Mouse (Mus musculus) liver, embryonic 16.5 days (tissue): Measurements from ENCODE around the gene Egflam. TPM values are rescaled to one million over a fixed set of nuclear protein-coding genes. Genes with fewer than 3 reads are reported as not detected.

Source experiments
- ATAC-seq: fragments of 200-750 bp; cut with Nextera tagmentation; 2 replicates; pipeline ENCODE4 v1.8.0; 2017; ENCODE audit warnings: low read depth, mild to moderate bottlenecking, moderate number of reproducible peaks, moderate library complexity
- H3K27ac ChIP-seq: fragments of 300-500 bp; sonication (generic); 2 replicates; pipeline ENCODE4 v1.5.1; 2014; ENCODE audit warnings: mild to moderate bottlenecking, low read length
- H3K27me3 ChIP-seq: fragments of 300-500 bp; sonication (generic); 2 replicates; pipeline ENCODE4 v1.6.1; 2014; ENCODE audit warnings: low read depth, low read length, mixed read lengths; ENCODE audit not compliant: control insufficient read depth, insufficient read depth
- H3K36me3 ChIP-seq: fragments of 300-500 bp; sonication (generic); 2 replicates; pipeline ENCODE4 v1.6.1; 2014; ENCODE audit warnings: mild to moderate bottlenecking; ENCODE audit not compliant: control insufficient read depth, insufficient read depth
- H3K4me1 ChIP-seq: fragments of 300-500 bp; sonication (generic); 2 replicates; pipeline ENCODE4 v1.6.1; 2014; ENCODE audit warnings: low read depth, low read length, mixed read lengths; ENCODE audit not compliant: control insufficient read depth
- H3K4me2 ChIP-seq: fragments of 300-500 bp; sonication (generic); 2 replicates; pipeline ENCODE4 v1.6.1; 2014; ENCODE audit warnings: low read depth, low read length, mixed read lengths
- H3K4me3 ChIP-seq: fragments of 300-500 bp; sonication (generic); 2 replicates; pipeline ENCODE4 v1.5.1; 2014; ENCODE audit warnings: low read depth, mild to moderate bottlenecking, low read length
- H3K9ac ChIP-seq: fragments of 300-500 bp; sonication (generic); 2 replicates; pipeline ENCODE4 v1.6.1; 2014; ENCODE audit warnings: low read depth, low read length
- H3K9me3 ChIP-seq: fragments of 300-500 bp; sonication (generic); replicated peaks from 2 replicates; pipeline ENCODE4 v1.6.1; 2016; ENCODE audit warnings: low read length; ENCODE audit not compliant: control insufficient read depth
- WGBS: fragments of 180-500 bp; shearing (Covaris S2); extraction: QIAGEN DNeasy Blood & Tissue Kit; methylation state at CpG from one replicate; pipeline ENCODE4 v1.1.7; 2014; ENCODE audit not compliant: insufficient replicate concordance; 5-methylcytosine and 5-hydroxymethylcytosine counted together
- polyA plus RNA-seq: library from polyadenylated mRNA; unstranded; fragments of >200 nt; fragmentation: Nextera tagmentation; extraction: Ambion mirVana; gene quantifications from 2 replicates; pipeline ENCODE4 v1.2.1, GENCODE M21; 2015

Egflam gene
- polyA plus RNA-seq, 1 experiment from 2014 or later = 0.90 TPM

DNA sequence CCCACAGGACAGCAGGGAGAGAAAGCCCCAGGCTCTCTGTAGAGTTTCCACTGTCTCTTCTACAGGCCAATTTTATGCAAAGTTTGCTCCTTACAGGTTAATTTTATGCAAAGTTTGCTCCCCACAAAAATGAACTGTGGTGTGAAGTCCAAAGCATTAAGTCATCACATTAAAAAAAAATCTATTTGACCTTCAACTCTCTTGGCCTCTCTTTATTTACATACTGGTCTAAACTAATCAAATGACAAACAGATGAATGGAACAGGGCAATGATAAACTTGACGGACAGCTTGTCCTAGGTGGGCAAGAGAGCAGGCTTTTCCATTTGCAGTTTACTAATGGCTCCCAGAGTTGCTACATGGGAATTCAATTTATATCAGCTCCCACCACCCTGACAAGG lies 98.3 kb downstream of the Egflam start:
- ATAC-seq = no peak
- 59% methylated on average over 1 of the region's 1 CpGs for WGBS
- no peaks in the 10 kb centered on the region for H3K4me1 ChIP-seq

DNA sequence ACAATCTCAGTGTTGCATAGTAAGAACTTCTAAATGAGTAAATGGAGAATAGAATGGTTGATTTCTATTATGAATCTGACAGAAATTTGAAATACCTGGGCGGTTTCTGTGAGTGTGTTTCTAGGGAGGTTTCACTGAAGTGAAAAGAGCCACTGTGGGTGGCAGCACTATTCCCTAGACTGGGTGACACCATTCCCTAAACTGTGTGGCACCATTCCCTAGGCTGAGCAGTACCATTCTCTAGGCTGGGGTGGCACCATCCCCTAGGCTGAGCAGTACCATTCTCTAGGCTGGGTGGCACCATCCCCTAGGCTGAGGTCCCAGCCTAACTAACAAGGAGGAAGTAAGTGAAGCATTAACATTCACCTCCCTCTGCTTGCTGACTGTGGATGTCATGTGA lies 103.0 kb downstream of the Egflam start:
- no peak overlapping the region for H3K9ac ChIP-seq
- H3K4me1 ChIP-seq = no peaks in the 10 kb centered on the region
- no peak for ATAC-seq
- no peaks in the 10 kb centered on the region for H3K27me3 ChIP-seq
- 48% methylated on average over 1 of the region's 1 CpGs for WGBS
- no peak overlapping the region for H3K4me2 ChIP-seq
- no peaks in the 10 kb centered on the region for H3K9me3 ChIP-seq
- no peak overlapping the region for H3K4me3 ChIP-seq
- no peak overlapping the region for H3K27ac ChIP-seq
- no peaks in the 10 kb centered on the region for H3K36me3 ChIP-seq

More for the DNA sequence above, 98.3 kb downstream of the Egflam start:
- Histone ChIP-seq H3K27me3 (no peaks in the 10 kb centered on the region), H3K4me3 (no peak overlapping the region), H3K9ac (no peak overlapping the region), H3K27ac (no peak overlapping the region), H3K36me3 (no peaks in the 10 kb centered on the region), H3K9me3 (no peaks in the 10 kb centered on the region), H3K4me2 (no peak overlapping the region)

DNA sequence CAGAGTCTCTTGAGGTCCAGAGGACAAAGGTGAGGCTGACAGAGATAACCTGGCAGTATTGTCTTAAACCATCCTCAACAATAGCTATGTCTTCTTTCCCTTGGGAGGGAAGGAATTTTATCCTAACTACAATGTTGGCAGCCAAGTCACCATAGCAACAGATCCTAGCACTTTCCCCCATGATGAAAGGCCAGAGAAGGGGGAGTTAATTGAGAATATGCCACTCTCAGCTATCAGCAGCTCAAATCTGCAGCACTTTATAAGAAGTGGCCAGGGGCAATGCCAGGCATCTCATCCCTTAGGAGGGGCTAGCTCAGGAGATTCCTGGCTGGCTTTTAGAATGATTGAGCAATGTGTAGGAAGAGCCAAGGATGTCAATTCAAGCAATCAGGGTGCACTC lies 105.3 kb downstream of the Egflam start:
- no peaks in the 10 kb centered on the region for H3K36me3 ChIP-seq
- H3K27me3 ChIP-seq = no peaks in the 10 kb centered on the region
- no peak overlapping the region for H3K9ac ChIP-seq
- no peak for ATAC-seq
- no peaks in the 10 kb centered on the region for H3K9me3 ChIP-seq
- no peak overlapping the region for H3K4me3 ChIP-seq
- no peak overlapping the region for H3K27ac ChIP-seq
- no peaks in the 10 kb centered on the region for H3K4me1 ChIP-seq
- H3K4me2 ChIP-seq = no peak overlapping the region

DNA sequence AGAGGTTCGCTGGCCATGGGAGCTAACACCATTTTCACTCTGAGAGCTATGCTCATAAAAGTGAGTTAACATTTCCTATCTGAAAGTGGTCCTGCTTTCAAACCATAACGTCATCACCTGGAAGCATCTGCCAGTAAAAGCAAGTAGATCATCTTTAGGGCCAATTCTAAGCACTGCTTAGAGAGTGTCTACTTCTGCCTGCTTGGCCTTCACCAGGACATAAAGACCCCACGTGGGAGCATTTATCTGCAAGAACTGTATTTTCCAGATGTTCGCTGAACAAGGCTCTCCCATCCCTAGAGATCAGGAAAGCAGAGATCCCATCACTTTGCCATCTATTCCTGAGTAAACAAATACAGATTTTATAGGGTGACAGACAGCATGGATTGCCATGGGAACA lies 108.2 kb downstream of the Egflam start:
- H3K27me3 ChIP-seq = no peaks in the 10 kb centered on the region
- H3K9ac ChIP-seq = no peak overlapping the region
- no peaks in the 10 kb centered on the region for H3K9me3 ChIP-seq
- no peak overlapping the region for H3K27ac ChIP-seq
- ATAC-seq = no peak
- 59% methylated on average over 4 of the region's 4 CpGs for WGBS
- H3K36me3 ChIP-seq = no peaks in the 10 kb centered on the region
- no peaks in the 10 kb centered on the region for H3K4me1 ChIP-seq
- no peak overlapping the region for H3K4me3 ChIP-seq
- H3K4me2 ChIP-seq = no peak overlapping the region

DNA sequence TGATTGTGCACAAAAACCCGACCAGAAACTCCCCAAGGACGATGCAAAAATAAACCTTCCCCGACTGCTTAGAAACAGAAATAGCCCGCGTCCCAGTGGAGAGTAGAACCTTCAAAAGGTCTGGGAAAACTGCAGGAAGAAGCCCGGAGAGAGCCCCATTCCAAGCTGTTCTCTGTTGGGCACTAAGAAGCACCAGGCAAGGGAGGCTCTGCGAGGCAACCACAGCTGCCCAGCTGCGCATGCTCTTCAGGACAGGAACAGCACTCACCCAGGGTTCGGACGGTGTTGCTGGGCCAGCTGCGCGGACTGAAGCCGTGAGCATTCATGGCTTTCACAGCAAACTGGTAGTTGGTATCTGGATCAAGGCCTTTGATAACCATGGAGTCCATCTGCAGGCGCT lies 108.7 kb downstream of the Egflam start:
- WGBS = 47% methylated on average over 14 of the region's 14 CpGs
- H3K27me3 ChIP-seq = no peaks in the 10 kb centered on the region
- no peak for ATAC-seq
- H3K9me3 ChIP-seq = no peaks in the 10 kb centered on the region
- H3K4me3 ChIP-seq = no peak overlapping the region
- H3K4me1 ChIP-seq = no peaks in the 10 kb centered on the region
- no peaks in the 10 kb centered on the region for H3K36me3 ChIP-seq
- H3K4me2 ChIP-seq = no peak overlapping the region
- no peak overlapping the region for H3K9ac ChIP-seq
- H3K27ac ChIP-seq = no peak overlapping the region

DNA sequence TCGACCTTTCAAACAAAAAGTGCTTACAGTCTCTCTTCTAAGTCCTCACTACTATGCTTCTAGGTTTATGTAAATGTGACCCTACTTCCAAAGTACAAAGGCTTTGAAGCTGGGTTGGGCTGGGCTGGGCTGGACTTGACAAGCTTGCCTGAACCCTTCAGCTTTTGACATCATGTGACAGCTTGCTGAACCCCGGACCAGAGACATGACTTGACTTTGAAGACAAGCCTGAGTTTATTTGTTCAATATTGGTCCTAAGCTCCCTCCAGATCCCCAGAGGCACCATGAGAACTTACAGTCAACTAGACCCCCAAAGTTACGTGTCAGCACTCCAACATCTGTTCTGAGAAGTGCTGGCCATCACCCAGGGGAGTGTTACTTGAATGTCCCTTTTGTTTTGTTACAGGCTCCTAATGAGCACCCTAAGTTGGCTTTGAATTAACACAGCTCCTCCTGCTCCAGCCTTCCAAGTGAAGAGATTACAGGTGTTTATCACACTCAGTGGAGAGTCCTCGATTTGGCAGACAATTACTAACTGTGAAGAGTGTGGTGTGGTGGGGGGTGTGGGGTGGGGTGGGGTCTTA lies 109.3 kb downstream of the Egflam start:
- no peak overlapping the region for H3K9ac ChIP-seq
- ATAC-seq = no peak
- no peaks in the 10 kb centered on the region for H3K27me3 ChIP-seq
- H3K9me3 ChIP-seq = no peaks in the 10 kb centered on the region
- no peaks in the 10 kb centered on the region for H3K4me1 ChIP-seq
- H3K4me3 ChIP-seq = no peak overlapping the region
- H3K4me2 ChIP-seq = no peak overlapping the region
- H3K36me3 ChIP-seq = no peaks in the 10 kb centered on the region
- H3K27ac ChIP-seq = no peak overlapping the region
- WGBS = 28% methylated on average over 4 of the region's 4 CpGs

DNA sequence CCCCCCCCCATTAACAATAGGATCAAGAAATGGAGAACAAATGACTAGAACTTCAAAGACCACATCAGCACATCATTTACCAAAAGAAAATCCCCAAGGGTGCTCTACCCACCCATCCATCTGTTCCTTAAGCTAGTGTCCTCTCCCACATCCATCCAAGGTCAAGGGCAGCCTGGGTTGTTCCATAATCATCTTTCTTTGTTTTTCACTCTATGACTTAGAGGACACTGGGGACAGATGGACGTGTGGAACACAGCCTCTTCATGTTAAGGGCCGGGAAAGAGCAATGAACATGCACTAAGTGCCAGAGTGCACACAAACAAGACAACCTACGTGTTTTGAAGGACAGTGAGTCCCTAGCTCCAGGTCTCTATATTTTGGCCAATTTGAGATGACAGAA lies 110.3 kb downstream of the Egflam start:
- Histone ChIP-seq H3K9ac (no peak overlapping the region), H3K27me3 (no peaks in the 10 kb centered on the region), H3K4me1 (no peaks in the 10 kb centered on the region), H3K27ac (no peak overlapping the region), H3K4me3 (no peak overlapping the region), H3K36me3 (no peaks in the 10 kb centered on the region), H3K4me2 (no peak overlapping the region), H3K9me3 (no peaks in the 10 kb centered on the region)
- no peak for ATAC-seq
- 42% methylated on average over 3 of the region's 3 CpGs for WGBS

DNA sequence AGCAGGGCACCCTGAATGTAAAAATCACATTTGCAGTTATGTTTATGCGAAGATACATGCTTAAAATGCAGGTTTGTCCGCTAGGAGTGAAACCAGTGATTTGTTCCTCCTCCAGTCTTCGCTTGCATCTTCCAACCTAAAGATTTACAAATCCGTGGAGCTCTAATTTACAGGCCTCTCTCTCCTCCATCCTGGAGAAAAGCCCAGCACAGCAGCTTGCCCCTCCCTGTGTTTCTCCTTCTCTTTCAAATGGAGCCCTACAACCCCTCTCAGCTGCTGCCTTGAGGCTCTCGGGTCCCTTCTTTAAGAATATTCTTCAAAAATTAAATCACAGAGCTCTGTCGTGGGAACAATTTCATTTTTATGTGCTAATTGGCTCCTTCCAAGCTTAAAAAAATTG lies 116.6 kb downstream of the Egflam start:
- Histone ChIP-seq H3K4me2 (no peak overlapping the region), H3K36me3 (no peaks in the 10 kb centered on the region), H3K27ac (no peak overlapping the region), H3K9ac (no peak overlapping the region), H3K27me3 (no peaks in the 10 kb centered on the region), H3K9me3 (no peaks in the 10 kb centered on the region), H3K4me3 (no peak overlapping the region), H3K4me1 (no peaks in the 10 kb centered on the region)
- ATAC-seq = no peak
- 57% methylated on average over 6 of the region's 6 CpGs for WGBS

DNA sequence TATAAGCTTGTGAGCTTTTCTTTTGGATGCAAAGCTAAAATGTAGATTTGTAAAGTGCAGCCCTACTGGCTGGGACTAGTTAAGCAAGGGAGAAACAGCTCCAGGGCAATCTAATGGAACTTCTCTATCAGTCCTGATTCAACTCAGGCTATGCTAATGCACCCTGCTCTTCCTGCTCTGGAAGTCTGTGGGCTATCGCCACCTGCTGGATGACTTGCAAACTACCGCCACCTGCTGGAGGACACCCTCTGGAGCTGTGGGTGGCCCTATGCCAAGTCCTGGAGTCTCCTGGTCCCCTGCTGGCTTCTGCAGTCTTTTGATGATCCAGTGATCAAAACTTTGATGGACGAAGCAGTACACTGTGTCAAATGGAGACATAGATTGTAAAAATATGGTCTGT lies 134.4 kb downstream of the Egflam start:
- H3K9me3 ChIP-seq = no peaks in the 10 kb centered on the region
- H3K4me3 ChIP-seq = no peak overlapping the region
- no peaks in the 10 kb centered on the region for H3K36me3 ChIP-seq
- H3K27ac ChIP-seq = no peak overlapping the region
- no peaks in the 10 kb centered on the region for H3K4me1 ChIP-seq
- WGBS = 6% methylated on average over 3 of the region's 3 CpGs
- no peak overlapping the region for H3K9ac ChIP-seq
- no peak overlapping the region for H3K4me2 ChIP-seq
- 0 out of 2 replicates have a peak, but pooled peaks have one; percentile 19 for ATAC-seq
- H3K27me3 ChIP-seq = no peaks in the 10 kb centered on the region
